In genomic region chr4:119807359-119807758, GRCm38 (mm10) we compare ENCODE assay signal across 29 mouse cellular contexts.
DNase-seq lines count a peak whose midpoint lies in the region; ATAC-seq lines count a peak whose summit lies in the region.
"Had no signal": no experiment of that assay in that cellular context is flagged by ENCODE, and none has a peak within 500 bp of the region (broad histone marks: within the 10 kb centered on the region; RNA-seq: fewer than 3 reads in every experiment).

No protein-coding gene starts in this region.

- ATAC-seq in granulocyte monocyte progenitor cell, adult 5-6 weeks (replicated peaks; ENCODE audit: poor library complexity, severe bottlenecking) = peak; percentile 64
- ATAC-seq in megakaryocyte, adult 5-6 weeks (ENCODE audit: poor library complexity, severe bottlenecking) = peak; percentile 81
- ATAC-seq in intestine, embryonic 15.5 days = no peak
- ATAC-seq: forebrain, embryonic 14.5 days; hindbrain, postnatal 0 days; midbrain, embryonic 13.5 days; Patski had no signal

- no peaks in the 10 kb centered on the region for H3K36me3 ChIP-seq in intestine, embryonic 15.5 days
- H3K36me3 ChIP-seq: heart, embryonic 13.5 days; hindbrain, embryonic 12.5 days; kidney, embryonic 15.5 days; limb, embryonic 12.5 days; liver, embryonic 15.5 days; lung, embryonic 15.5 days; midbrain, embryonic 13.5 days had no signal

- H3K4me1 ChIP-seq in intestine, embryonic 15.5 days (replicated peaks) = peaks cover 5% of the 10 kb centered on the region; the same call in 1 of the 2 replicates
- H3K4me1 ChIP-seq: hindbrain, embryonic 12.5 days; kidney, embryonic 15.5 days; limb, embryonic 12.5 days; liver, embryonic 15.5 days; midbrain, embryonic 13.5 days had no signal

- no peak overlapping the region for H3K4me3 ChIP-seq in intestine, embryonic 15.5 days (replicated peaks)
- H3K4me3 ChIP-seq: heart, embryonic 13.5 days; hindbrain, embryonic 12.5 days; kidney, embryonic 15.5 days; limb, embryonic 12.5 days; liver, embryonic 15.5 days; lung, embryonic 15.5 days; midbrain, embryonic 13.5 days had no signal

- no peaks in the 10 kb centered on the region for H3K27me3 ChIP-seq in intestine, embryonic 15.5 days (replicated peaks)
- H3K27me3 ChIP-seq: Patski had no signal

- no peak overlapping the region for H3K9ac ChIP-seq in intestine, embryonic 15.5 days
- H3K9ac ChIP-seq: heart, embryonic 13.5 days; hindbrain, embryonic 12.5 days; kidney, embryonic 15.5 days; limb, embryonic 12.5 days; liver, embryonic 15.5 days; lung, embryonic 15.5 days; midbrain, embryonic 13.5 days had no signal

- peak; percentile 75 for DNase-seq in 416B (ENCODE audit: low read depth)
- peak; percentile 36 for DNase-seq in CD4-positive, CD25-positive, alpha-beta regulatory T cell, adult 2 months (ENCODE audit: low read depth, low spot score)
- DNase-seq in urinary bladder, postnatal 36 days (ENCODE audit: low spot score in 2 of 2) = no peak
- DNase-seq in thymus, postnatal 36 days = no peak
- DNase-seq: adrenal gland, postnatal 25 days; B cell, adult 2 months; cerebellum, adult 18-20 months; cerebellum, postnatal 10 days; gastrocnemius, postnatal 36 days; heart, postnatal 10 days; kidney, adult 11 months; kidney, postnatal 25 days; lung, postnatal 36 days; retina, postnatal 1 day; right cerebral cortex, postnatal 14 days; thymus, postnatal 14 days had no signal

- no peak overlapping the region for H3K4me2 ChIP-seq in intestine, embryonic 15.5 days (replicated peaks)
- H3K4me2 ChIP-seq: heart, embryonic 13.5 days; hindbrain, embryonic 12.5 days; kidney, embryonic 15.5 days; limb, embryonic 12.5 days; liver, embryonic 15.5 days; lung, embryonic 15.5 days; midbrain, embryonic 13.5 days had no signal

- H3K27ac ChIP-seq in intestine, embryonic 15.5 days = no peak overlapping the region
- H3K27ac ChIP-seq: heart, embryonic 13.5 days; hindbrain, embryonic 12.5 days; hindbrain, postnatal 0 days; kidney, embryonic 15.5 days; limb, embryonic 12.5 days; liver, embryonic 15.5 days; lung, embryonic 15.5 days; midbrain, embryonic 13.5 days had no signal

- 55% methylated on average over 2 of the region's 2 CpGs for WGBS in intestine, embryonic 15.5 days

- no peaks in the 10 kb centered on the region for H3K9me3 ChIP-seq in intestine, embryonic 15.5 days
- H3K9me3 ChIP-seq: heart, embryonic 13.5 days; hindbrain, embryonic 12.5 days; kidney, embryonic 15.5 days; limb, embryonic 12.5 days; liver, embryonic 15.5 days; lung, embryonic 15.5 days had no signal

Comparison
In these comparisons a context has a peak if more than half of its experiments do, and no peak if none do; other contexts are left out.
1. DNase-seq: peak in 416B (single experiment) and CD4-positive, CD25-positive, alpha-beta regulatory T cell, adult 2 months (single experiment); none in urinary bladder, postnatal 36 days (0 of 2) and thymus, postnatal 36 days (0 of 2).